Mouse (Mus musculus) embryonic fibroblast, embryonic 13.5 days (primary cell): ENCODE measurements around the gene Nudcd2.

Source experiments
- CTCF ChIP-seq: IDR thresholded peaks from 2 replicates; pipeline ENCODE4 v1.5.1; 2011; ENCODE audit warnings: mild to moderate bottlenecking, control low read depth, low read length, moderate library complexity, borderline replicate concordance; ENCODE audit not compliant: insufficient read depth
- POLR2A ChIP-seq: IDR thresholded peaks from 2 replicates; pipeline ENCODE4 v1.6.1; 2011; ENCODE audit warnings: low read depth, mild to moderate bottlenecking, control low read depth, low read length, moderate library complexity

- TF ChIP-seq CTCF = no peak
- no peak; the same call in 1 of the 2 replicates for TF ChIP-seq POLR2A
Observed at GRCm38 (mm10) chr11:40755968-40756367, 22.5 kb downstream of the Nudcd2 start.
